Mouse (Mus musculus): ENCODE measurements at regions not wholly inside any gene's neighbourhood (a gene's known extent, or its start where the extent isn't known, plus 50 kb on each side); places are given as distances from the start of the nearest gene placed in this dataset.
A peak's percentile ranks its signal among the peaks of the same experiment; 100 is the strongest.

DNA sequence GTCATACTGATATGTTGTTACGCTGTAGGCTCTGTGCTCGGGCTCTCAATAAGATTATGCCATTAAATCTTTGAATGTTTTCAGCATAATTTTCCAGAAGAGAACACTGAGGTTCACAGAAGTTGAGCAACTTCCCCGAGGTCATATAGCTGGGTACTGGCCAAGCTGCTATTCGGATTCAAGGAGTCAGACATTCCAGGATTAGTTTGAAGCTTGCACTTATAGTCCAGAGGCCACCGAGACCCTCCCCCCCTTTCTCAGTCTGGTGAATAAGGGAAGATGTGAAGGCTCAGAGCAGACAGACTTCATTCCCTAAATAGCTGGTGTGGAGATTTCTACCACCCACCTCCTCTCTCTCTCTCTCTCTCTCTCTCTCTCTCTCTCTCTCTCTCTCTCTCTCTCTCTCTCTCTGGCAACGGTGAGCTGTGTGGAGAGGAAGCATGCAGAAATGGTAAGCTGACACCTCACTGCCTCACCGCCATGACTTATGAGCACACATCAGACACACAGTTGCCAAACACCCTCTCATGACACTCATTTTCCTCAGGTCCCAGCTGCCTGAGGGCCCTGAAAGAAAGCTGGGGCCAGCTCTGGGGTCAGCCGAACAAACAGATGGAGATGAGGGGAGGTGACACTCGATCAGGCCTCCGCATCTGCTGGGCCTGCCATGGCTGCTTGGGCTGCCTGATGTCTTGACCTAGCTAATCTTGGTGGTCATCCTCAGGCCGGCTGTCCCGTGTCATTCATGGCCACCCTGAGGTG, 107.0 kb upstream of the Pdzrn3 start:
- DNase-seq (ENCODE audit: low read depth, low spot score) = peak; percentile 47

DNA sequence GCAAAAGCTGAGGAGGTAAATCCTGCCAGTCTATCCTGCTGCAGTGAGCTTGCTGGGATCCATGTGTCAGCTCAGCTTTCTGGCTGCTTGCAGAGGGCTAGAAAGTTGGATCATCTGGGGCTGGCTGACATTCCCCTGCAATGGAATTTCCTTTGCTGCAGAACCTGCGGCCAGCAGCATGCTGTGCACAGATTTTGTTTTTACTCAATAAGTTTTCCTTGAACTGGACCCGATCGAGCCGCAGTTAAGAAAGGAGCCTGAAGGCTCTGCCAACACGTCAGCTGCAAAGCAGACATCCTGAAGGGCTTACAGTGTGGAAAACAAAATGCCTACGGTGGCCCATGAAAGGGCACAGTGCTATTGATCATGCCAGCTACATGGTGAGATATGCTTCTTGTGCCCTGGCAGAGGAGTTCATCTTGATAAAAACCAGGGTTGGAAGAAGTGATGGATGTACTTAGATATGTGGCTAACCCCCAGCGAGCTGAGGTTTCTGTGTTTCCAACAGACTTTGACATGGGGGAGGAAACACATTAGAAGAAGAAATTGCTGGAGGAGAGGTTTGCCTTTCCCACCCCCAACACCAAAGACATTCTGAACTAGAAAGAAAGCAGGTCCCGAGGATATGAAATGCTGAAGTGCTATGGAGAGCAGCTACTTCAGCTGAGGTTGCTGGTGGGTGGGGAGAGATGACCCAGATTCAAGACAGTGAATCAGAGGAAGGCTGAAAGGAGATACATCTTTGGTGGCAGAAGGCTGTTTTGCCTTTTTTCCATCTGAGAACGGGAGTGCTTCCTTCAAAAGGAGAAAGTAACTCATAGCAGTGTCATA, 105.2 kb upstream of the Pdzrn3 start:
- DNase-seq (ENCODE audit: low read depth, low spot score) = peak; percentile 40

DNA sequence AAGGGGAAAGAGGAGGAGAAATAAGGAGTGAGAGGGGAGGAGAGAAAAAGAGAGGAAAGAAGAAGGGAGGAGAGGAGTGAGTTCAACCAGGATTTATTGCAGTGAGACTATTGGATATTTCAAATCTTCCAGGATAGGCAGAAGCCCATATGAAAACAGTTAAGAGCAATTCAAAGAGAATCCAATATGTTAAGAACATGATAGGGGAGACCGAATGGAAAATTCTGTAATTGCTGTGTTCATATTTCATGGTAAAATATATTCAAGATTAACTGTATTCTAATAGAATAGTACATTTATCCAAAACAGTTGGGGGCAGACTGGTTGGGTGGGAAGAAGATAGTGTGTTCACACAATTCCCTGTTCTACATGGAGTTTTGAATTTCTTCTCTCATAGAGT, 96.3 kb upstream of the Pdzrn3 start:
- DNase-seq (ENCODE audit: low read depth, low spot score) = no peak

DNA sequence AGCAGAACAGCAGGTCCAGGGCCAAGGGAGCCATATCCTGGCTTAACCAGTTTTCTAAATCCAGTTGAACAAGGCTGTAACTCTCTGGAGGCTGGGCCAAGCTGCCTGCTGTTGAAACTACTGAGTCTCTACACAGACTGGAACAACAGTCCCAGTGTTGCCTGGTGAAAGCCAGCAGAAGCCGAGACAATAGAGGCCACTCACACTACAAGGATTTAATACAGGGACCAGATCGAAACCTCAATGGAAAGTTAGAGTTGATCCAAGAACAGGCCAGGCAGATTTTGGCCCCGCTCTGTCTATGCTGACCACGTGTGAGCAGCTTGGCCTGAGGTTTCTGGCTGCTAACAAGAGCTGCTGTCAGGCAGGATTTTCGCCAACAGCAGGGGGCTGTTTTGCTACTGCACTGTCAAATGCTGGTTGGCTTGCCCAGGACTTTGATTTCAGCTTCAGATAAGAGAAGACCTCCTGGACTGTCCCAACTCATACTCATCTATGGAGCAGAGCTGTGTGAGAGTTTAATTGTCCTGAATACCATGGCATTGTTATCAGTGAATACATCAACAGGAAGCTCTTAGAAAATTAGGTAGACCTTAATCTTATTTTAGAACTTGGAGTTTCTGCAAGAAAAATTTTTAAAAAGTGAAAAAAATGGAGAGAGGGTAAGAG, 95.7 kb upstream of the Pdzrn3 start:
- DNase-seq (ENCODE audit: low read depth, low spot score) = no peak

GRCm38 (mm10) chr6:101464910-101465309, 87.2 kb upstream of the Pdzrn3 start:
- no peak for DNase-seq (ENCODE audit: low read depth, low spot score)

- DNase-seq (ENCODE audit: low read depth, low spot score) = no peak
Measured at GRCm38 (mm10) chr6:101463812-101464320, 86.2 kb upstream of the Pdzrn3 start.

- no peak for DNase-seq (ENCODE audit: low read depth, low spot score)
Measured at GRCm38 (mm10) chr6:101446720-101447119, 69.0 kb upstream of the Pdzrn3 start.

DNA sequence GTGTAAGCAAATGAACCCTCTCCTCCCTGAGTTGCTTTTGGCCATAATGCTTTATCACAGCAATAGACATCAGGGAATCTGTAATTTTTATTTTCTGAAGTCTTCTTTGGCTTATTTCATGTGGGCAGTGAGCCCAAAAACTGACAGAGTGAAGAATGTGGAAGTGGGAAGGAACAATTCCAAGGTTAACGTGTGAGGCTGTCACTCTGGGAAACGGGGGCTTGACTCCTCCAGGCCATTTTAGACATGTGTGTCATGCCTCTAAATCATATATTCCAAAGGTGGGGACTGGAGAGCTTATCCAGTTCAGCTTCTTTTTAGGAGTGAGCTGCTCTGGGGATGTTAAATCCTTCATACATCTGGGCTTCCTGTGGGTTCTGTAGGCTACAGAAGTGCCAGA, 68.6 kb upstream of the Pdzrn3 start:
- DNase-seq (ENCODE audit: low read depth, low spot score) = no peak

GRCm38 (mm10) chr6:101432769-101433168, 55.1 kb upstream of the Pdzrn3 start:
- DNase-seq (ENCODE audit: low read depth, low spot score) = peak; percentile 53

GRCm38 (mm10) chr6:101429634-101430033, 51.9 kb upstream of the Pdzrn3 start:
- no peak for DNase-seq (ENCODE audit: low read depth, low spot score)

Data from forelimb bud, embryonic 11.5 days (tissue).